Mouse (Mus musculus): Measurements from ENCODE around the gene Wnt3.

DNA sequence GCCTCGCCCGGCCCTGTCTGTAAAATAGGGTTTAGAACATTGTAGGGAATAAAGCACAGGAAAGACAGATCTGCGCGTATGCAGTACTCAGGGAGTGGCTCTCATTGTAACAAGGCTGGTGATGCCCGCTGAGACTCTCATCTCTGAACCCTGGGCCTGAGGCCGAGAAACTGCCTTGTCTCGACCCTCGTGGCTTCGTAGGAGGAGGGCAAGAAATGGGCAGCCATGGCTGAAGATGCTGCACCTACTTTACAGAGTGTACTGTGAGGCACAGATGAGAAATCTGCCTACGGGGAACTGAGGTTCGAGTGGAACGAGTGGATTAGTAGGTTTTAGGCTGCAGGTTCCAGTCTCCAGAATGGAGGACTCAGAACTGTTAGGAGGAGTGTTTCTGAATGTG lies 36.7 kb downstream of the Wnt3 start:
- no peak for TF ChIP-seq POLR2A (IDR thresholded peaks at IDR 0.05; ENCODE audit: borderline replicate concordance, extremely low read depth, low read depth, low read length)
- no peak for TF ChIP-seq CTCF (IDR thresholded peaks at IDR 0.05; ENCODE audit: insufficient read depth, low read length)

All from lung, adult 2 months (tissue).